Mouse (Mus musculus): Measurements from ENCODE around the gene Gapdhs.

GRCm38 (mm10) chr7:30707441-30707840, 36.0 kb downstream of the Gapdhs start:
- TF ChIP-seq CTCF (IDR thresholded peaks at IDR 0.05; ENCODE audit: low read depth, low read length) (no peak), GATA2 (IDR thresholded peaks at IDR 0.05; ENCODE audit: borderline replicate concordance, low read depth, low read length) (no peak), TAL1 (conservative IDR thresholded peaks at IDR 0.05; ENCODE audit: low read depth, low read length) (no peak), GATA1 (IDR thresholded peaks at IDR 0.05; ENCODE audit: borderline replicate concordance, low read length) (no peak)

Data from G1E (cell line).